Mouse (Mus musculus): ENCODE measurements around the gene St6galnac1. TPM values are rescaled to one million over a fixed set of nuclear protein-coding genes. Genes with fewer than 3 reads are reported as not detected.

The St6galnac1 gene
- total RNA-seq, 1 experiment: not detected

DNA sequence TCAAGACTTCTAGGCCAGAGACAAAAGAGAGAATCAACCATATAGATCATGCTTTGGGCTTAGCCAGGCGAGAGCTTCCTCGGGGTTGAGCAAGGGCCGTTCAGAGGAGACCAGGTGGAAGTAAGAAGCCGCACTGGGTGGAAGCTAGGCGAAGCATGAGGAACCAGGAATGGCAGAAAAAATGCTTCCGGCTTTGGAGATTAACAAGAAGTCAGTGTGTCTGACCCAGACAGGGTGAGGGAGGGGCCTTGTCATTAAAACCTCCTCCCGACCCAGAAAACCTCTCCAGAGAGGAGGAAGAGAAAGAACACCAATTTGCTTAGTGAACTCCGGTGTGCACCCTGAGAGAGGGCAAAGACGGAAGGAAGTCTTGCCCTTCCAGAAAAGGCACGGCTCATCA lies 8.9 kb upstream of the St6galnac1 start:
- H3K9ac ChIP-seq (ENCODE audit: insufficient read depth, low read depth, low read length, poor library complexity, severe bottlenecking): peak overlapping the region; percentile 19; the same call in 1 of the 2 replicates
- in situ Hi-C loops (cut with MboI; ENCODE audit: low sequenced_read_pairs in 2 of 2, unreplicated experiment in 2 of 2): no loop called here
- H3K4me1 ChIP-seq (ENCODE audit: control insufficient read depth in 2 of 2, insufficient read depth in 2 of 2, low read length in 2 of 2, poor library complexity in 1 of 2): peaks cover 8 to 18% of the 10 kb centered on the region in 2 experiments; a peak in 3 of 4 replicates
- H3K27ac ChIP-seq (ENCODE audit: insufficient read depth, low read depth, low read length, poor library complexity, severe bottlenecking): no peak overlapping the region; the same call in 1 of the 2 replicates
- TF ChIP-seq MAFK (IDR thresholded peaks at IDR 0.05; ENCODE audit: insufficient read depth, low read depth, low read length): no peak
- TF ChIP-seq ZNF384 (IDR thresholded peaks at IDR 0.05; ENCODE audit: low read depth, low read length): no peak
- TF ChIP-seq ZC3H11A (IDR thresholded peaks at IDR 0.05; ENCODE audit: borderline replicate concordance, low read depth, low read length): no peak
- no peak for TF ChIP-seq CHD2 (IDR thresholded peaks at IDR 0.05; ENCODE audit: low read depth, low read length)
- TF ChIP-seq HCFC1 (IDR thresholded peaks at IDR 0.05; ENCODE audit: borderline replicate concordance, insufficient read depth, low read length): no peak
- no peak for DNase-seq (ENCODE audit: low read depth, low spot score)
- H3K9me3 ChIP-seq (ENCODE audit: control insufficient read depth, insufficient read depth, low read depth, low read length): no peaks in the 10 kb centered on the region
- no peaks in the 10 kb centered on the region for H3K36me3 ChIP-seq (ENCODE audit: control insufficient read depth, insufficient read depth, low read length, poor library complexity, severe bottlenecking)
- H3K4me3 ChIP-seq (ENCODE audit: insufficient read depth in 1 of 2, low read depth in 1 of 2, low read length in 2 of 2, poor library complexity in 1 of 2, severe bottlenecking in 1 of 2): no peak overlapping the region

DNA sequence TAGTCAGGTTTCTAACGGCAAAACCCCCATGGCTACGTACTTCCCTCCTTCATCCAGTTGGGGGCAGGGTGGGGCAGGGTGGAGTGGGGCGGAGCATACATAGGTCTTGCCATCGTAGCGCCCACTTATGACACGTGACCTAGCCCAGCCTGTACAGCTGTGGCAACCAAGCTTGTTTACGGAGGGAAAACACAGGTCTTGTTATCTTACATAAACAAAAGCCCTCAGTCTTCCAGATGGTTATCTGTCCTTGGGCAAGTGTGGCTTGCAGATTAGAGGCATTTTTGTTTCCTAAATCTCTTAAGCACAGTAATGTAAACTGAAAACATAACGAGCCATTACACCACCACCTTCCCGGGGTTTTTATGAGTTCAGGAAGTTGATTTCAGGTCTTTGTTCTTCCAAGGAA lies 7.4 kb upstream of the St6galnac1 start:
- TF ChIP-seq HCFC1 (IDR thresholded peaks at IDR 0.05; ENCODE audit: borderline replicate concordance, insufficient read depth, low read length) (no peak), MAFK (IDR thresholded peaks at IDR 0.05; ENCODE audit: insufficient read depth, low read depth, low read length) (no peak), ZC3H11A (IDR thresholded peaks at IDR 0.05; ENCODE audit: borderline replicate concordance, low read depth, low read length) (no peak), CHD2 (IDR thresholded peaks at IDR 0.05; ENCODE audit: low read depth, low read length) (no peak), ZNF384 (IDR thresholded peaks at IDR 0.05; ENCODE audit: low read depth, low read length) (no peak)

DNA sequence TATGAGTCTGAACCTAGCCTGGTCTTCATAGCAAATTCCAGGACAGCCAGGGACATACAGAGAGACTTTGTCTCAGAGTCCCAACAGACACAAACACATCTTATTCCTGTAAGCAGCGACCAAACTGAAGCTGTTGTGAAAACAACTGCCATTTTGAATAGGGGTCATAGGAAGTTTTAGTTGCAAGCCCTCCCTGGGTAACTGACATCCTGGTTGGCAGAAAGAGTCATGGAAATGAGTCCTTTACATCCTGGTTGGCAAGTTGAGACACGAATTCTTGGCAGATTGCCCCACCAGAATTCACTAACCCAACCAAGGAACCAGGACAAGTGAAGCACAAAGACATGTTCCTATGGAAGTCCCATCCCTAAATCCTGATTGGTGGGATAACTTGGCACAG lies 2.1 kb downstream of the St6galnac1 start:
- Histone ChIP-seq H3K27ac (ENCODE audit: insufficient read depth, low read depth, low read length, poor library complexity, severe bottlenecking) (no peak overlapping the region), H3K4me1 (ENCODE audit: control insufficient read depth in 2 of 2, insufficient read depth in 2 of 2, low read length in 2 of 2, poor library complexity in 1 of 2) (no peaks in the 10 kb centered on the region), H3K9me3 (ENCODE audit: control insufficient read depth, insufficient read depth, low read depth, low read length) (no peaks in the 10 kb centered on the region), H3K9ac (ENCODE audit: insufficient read depth, low read depth, low read length, poor library complexity, severe bottlenecking) (no peak overlapping the region), H3K36me3 (ENCODE audit: control insufficient read depth, insufficient read depth, low read length, poor library complexity, severe bottlenecking) (no peaks in the 10 kb centered on the region), H3K4me3 (ENCODE audit: insufficient read depth in 1 of 2, low read depth in 1 of 2, low read length in 2 of 2, poor library complexity in 1 of 2, severe bottlenecking in 1 of 2) (no peak overlapping the region)
- in situ Hi-C loops (cut with MboI; ENCODE audit: low sequenced_read_pairs in 2 of 2, unreplicated experiment in 2 of 2): no loop called here
- no peak for DNase-seq (ENCODE audit: low read depth, low spot score)
- no peak for TF ChIP-seq ZNF384 (IDR thresholded peaks at IDR 0.05; ENCODE audit: low read depth, low read length)
- no peak for TF ChIP-seq MAFK (IDR thresholded peaks at IDR 0.05; ENCODE audit: insufficient read depth, low read depth, low read length)
- no peak for TF ChIP-seq ZC3H11A (IDR thresholded peaks at IDR 0.05; ENCODE audit: borderline replicate concordance, low read depth, low read length)
- TF ChIP-seq CHD2 (IDR thresholded peaks at IDR 0.05; ENCODE audit: low read depth, low read length): no peak
- TF ChIP-seq HCFC1 (IDR thresholded peaks at IDR 0.05; ENCODE audit: borderline replicate concordance, insufficient read depth, low read length): no peak

More for the DNA sequence above, 7.4 kb upstream of the St6galnac1 start:
- in situ Hi-C loops (cut with MboI; ENCODE audit: low sequenced_read_pairs in 2 of 2, unreplicated experiment in 2 of 2): no loop called here
- Histone ChIP-seq H3K9me3 (ENCODE audit: control insufficient read depth, insufficient read depth, low read depth, low read length) (no peaks in the 10 kb centered on the region), H3K27ac (ENCODE audit: insufficient read depth, low read depth, low read length, poor library complexity, severe bottlenecking) (no peak overlapping the region), H3K4me3 (ENCODE audit: insufficient read depth in 1 of 2, low read depth in 1 of 2, low read length in 2 of 2, poor library complexity in 1 of 2, severe bottlenecking in 1 of 2) (no peak overlapping the region), H3K9ac (ENCODE audit: insufficient read depth, low read depth, low read length, poor library complexity, severe bottlenecking) (no peak overlapping the region), H3K36me3 (ENCODE audit: control insufficient read depth, insufficient read depth, low read length, poor library complexity, severe bottlenecking) (no peaks in the 10 kb centered on the region), H3K4me1 (ENCODE audit: control insufficient read depth in 2 of 2, insufficient read depth in 2 of 2, low read length in 2 of 2, poor library complexity in 1 of 2) (peaks cover 8 to 18% of the 10 kb centered on the region in 2 experiments; a peak in 3 of 4 replicates)
- peak; percentile 50 for DNase-seq (ENCODE audit: low read depth, low spot score)

DNA sequence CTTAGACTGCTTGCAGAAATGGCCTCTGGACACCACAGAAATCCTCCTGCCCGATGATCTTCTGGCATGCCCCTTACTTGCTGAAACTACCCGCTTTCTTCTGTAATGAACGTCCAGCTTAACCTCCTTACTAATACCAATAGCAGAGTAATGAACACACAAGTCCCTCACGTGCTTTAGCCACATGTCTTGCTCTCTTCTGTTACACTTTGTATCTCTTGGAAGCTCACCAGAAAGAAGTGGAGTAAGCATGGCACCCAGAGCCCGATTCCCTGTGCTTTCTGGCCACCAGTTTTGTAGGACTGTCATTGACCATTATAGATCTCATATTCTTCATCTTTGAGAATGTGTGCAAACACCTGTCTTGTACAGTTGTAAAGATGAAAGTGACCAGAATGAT lies 5.4 kb downstream of the St6galnac1 start:
- Histone ChIP-seq H3K27ac (ENCODE audit: insufficient read depth, low read depth, low read length, poor library complexity, severe bottlenecking) (no peak overlapping the region), H3K9ac (ENCODE audit: insufficient read depth, low read depth, low read length, poor library complexity, severe bottlenecking) (no peak overlapping the region), H3K4me3 (ENCODE audit: insufficient read depth in 1 of 2, low read depth in 1 of 2, low read length in 2 of 2, poor library complexity in 1 of 2, severe bottlenecking in 1 of 2) (no peak overlapping the region), H3K9me3 (ENCODE audit: control insufficient read depth, insufficient read depth, low read depth, low read length) (no peaks in the 10 kb centered on the region), H3K36me3 (ENCODE audit: control insufficient read depth, insufficient read depth, low read length, poor library complexity, severe bottlenecking) (no peaks in the 10 kb centered on the region), H3K4me1 (ENCODE audit: control insufficient read depth in 2 of 2, insufficient read depth in 2 of 2, low read length in 2 of 2, poor library complexity in 1 of 2) (peaks cover 0 to 1% of the 10 kb centered on the region in 2 experiments; a peak in 1 of 4 replicates)
- TF ChIP-seq ZC3H11A (IDR thresholded peaks at IDR 0.05; ENCODE audit: borderline replicate concordance, low read depth, low read length): no peak
- no peak for TF ChIP-seq ZNF384 (IDR thresholded peaks at IDR 0.05; ENCODE audit: low read depth, low read length)
- no peak for TF ChIP-seq CHD2 (IDR thresholded peaks at IDR 0.05; ENCODE audit: low read depth, low read length)
- no peak for TF ChIP-seq MAFK (IDR thresholded peaks at IDR 0.05; ENCODE audit: insufficient read depth, low read depth, low read length)
- no peak for TF ChIP-seq HCFC1 (IDR thresholded peaks at IDR 0.05; ENCODE audit: borderline replicate concordance, insufficient read depth, low read length)
- in situ Hi-C loops (cut with MboI; ENCODE audit: low sequenced_read_pairs in 2 of 2, unreplicated experiment in 2 of 2): no loop called here
- no peak for DNase-seq (ENCODE audit: low read depth, low spot score)
